Mouse (Mus musculus) liver, adult 2 months (tissue): ENCODE results near the gene Zfp607b.

Experiments used
- CTCF ChIP-seq: fragments of 200-500 bp; IDR thresholded peaks from 2 replicates; pipeline ENCODE4 v1.5.1; 2011; ENCODE audit warnings: low read depth, low read length, control low read depth
- POLR2A ChIP-seq: fragments of 200-500 bp; IDR thresholded peaks from 2 replicates; pipeline ENCODE4 v1.6.1; 2011; ENCODE audit warnings: low read length, control low read depth; ENCODE audit not compliant: insufficient read depth; ENCODE audit errors: extremely low read depth

DNA sequence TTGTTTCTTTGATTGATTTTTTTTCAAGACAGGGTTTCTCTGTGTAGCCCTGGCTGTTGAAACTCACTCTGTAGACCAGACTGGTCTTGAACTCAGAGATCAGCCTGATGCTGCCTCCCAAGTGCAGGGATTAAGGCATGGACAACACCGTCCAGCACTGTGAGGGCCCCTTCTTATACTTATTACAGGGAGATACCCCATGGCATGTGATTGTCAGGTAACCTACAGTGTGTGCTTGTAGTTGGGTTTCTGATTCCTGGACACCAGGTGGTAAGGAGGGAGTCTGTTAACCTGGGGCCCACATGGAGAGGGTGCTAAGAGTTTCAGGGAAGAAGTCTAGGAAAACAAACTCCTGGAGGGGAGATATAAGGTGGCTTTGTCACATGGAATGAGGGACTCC is 2.1 kb upstream of the Zfp607b start:
- no peak for TF ChIP-seq POLR2A
- no peak for TF ChIP-seq CTCF
